Mouse (Mus musculus) hindlimb bud, embryonic 11.5 days (tissue): ENCODE measurements around the gene Gpr146.
A peak's percentile ranks its signal among the peaks of the same experiment; 100 is the strongest.

Experiments used
- DNase-seq: peaks from one replicate; pipeline ENCODE4 v3.0.0-alpha.2; 2012; ENCODE audit warnings: low read depth, low spot score; ENCODE audit errors: extremely low spot score

Gpr146 gene

DNA sequence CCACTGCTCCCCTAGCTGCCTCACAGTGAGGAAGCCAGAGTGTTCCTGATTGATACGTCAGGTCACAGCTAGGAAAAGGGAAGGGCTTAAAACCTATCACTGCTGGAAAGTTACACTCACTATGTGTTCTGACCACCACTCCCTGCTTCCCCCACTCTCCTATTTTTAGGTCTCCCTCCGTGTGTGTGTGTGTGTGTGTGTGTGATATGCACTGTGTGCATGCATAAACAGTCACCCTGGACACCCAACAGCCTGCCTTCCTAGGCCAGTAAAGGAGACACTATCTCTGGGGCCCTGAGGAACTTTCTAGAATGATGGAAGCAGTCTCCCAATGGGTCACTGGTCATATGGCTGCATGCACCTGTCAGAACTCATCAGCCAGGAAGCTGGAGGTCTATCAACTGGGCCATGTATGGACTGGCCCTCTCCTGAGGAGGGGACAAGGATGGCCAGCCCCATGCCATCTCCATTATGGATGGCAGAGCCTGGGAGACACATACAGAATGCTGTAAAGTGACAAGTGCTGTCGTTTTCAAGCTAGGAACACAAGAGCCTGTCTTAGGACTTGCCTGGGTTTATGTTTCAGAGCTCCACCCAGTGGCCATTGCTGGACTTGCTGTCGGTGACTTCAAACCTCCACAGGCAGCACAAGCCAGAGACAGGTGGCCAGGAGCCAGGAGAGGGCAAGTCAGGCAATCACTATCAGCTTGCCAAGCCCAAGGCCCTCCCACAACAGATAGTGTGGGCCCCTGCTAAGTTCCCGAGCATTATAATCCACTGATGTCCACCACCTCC is 20.7 kb downstream of the Gpr146 start:
- DNase-seq, result peak; percentile 57

DNA sequence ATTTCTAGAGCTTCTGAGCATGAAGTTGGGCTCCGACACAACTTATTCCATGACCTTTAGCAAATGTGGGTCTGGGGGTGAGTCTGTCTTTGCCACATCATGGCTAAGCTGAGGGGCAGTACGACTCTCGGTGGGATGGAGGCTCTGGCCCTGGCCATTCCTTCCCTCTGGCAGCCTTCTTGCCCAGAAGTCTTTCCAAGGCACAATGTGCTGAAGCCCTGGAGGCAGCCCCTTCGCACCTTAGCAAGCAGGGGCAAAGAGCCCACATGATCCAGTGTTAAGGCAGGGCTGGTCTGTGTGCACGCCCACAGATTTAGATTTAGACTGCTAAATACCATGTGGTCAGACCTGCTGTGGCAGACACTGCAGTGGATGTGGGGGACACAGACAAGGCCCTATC is 21.3 kb downstream of the Gpr146 start:
- DNase-seq, result no peak

DNA sequence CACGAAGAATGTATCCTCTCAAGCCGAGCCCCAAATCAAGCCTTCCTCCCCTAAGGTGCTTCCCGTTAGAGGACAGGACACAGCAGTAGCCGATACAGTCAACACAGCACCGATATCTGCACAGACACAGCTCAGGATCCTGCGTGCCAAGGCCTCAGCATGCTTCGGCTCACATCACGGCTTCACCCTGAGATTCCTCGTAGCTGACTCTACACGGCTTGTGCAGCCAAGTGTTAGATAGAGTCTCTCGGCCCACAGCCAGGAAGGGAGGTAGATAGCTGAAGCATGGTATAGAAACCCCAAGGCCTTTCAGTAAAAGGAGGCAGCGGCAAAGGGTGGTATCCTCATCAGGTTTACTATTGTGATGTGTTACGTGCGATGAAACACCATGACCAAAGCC is 22.5 kb downstream of the Gpr146 start:
- no peak for DNase-seq

DNA sequence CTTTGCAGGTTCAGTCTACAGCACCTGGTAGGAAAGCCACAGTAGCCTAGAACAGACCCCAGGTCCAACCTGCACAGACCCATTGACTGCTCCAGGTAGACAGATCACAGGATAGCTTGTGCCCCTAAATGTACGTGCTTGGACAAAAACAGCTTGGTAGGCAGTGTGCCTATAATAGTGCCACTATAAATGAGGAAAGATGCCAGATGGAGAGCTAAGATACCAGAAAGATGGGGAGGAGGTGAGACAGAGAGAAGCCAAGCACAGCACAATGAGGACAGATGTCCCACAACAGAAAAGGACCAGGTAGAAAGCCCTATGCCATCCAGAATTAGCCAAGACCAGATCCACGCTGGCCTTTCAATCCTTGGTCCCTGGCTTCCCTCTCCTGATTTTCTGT is 24.6 kb downstream of the Gpr146 start:
- no peak for DNase-seq

DNA sequence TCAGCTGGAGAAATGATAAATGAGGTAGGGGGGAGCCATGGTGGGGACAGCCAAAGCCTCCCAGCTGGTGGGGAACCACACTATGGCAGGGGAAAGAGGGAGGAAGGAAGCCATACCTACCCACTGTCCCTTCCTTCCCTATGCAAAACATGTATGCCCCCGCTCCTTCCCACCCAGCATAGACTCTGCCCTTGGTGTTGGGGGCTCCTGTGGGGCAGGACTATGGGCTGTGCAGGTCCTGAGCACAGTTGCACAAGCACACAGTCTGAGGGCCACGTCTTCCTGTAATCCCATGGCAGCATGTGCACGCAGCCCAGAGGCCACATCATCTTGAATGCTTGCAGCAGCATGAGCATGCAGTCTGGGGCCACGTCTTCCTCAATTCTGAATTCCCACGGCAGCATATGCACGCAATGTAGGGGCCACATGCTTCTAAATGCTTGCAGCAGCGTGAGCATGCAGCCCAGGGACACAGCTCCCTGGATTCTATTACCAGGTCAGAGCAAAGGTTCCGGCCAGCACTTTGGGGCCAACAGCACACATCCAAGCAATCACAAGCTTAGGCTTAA is 26.3 kb downstream of the Gpr146 start:
- DNase-seq, result no peak

DNA sequence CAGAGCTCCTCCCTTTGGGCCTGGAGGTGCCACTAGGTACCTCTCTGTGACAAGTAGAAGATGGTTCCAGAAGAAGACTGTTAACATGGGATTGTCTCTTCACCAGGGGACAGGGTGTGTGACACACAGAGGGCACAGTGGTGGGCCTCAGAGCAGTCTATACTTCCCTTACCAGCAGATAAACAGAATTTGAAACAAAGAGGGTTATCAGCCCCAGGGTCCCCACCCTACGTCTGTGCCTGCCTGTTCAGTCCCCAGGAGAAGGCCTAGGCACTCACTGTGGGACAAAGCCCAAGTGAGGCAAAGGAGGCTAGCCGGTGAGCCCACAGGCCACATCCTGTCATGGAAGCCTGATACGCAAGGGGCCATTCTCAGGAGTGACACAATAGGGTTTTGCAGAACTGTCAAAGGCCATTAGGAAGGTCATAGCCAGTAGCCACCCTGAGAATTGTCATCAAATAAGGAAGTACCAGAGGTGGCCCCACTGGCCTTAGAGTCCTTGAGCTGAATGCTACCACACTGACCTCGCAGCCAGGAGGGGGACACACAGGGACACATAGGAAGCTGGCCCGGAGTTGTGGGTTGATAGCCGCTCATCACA is 27.4 kb downstream of the Gpr146 start, which contains the start of gene C130050O18Rik:
C130050O18Rik (plus strand) TSS at position 480 of the 601 bp plus-strand sequence.
- DNase-seq, result no peak

DNA sequence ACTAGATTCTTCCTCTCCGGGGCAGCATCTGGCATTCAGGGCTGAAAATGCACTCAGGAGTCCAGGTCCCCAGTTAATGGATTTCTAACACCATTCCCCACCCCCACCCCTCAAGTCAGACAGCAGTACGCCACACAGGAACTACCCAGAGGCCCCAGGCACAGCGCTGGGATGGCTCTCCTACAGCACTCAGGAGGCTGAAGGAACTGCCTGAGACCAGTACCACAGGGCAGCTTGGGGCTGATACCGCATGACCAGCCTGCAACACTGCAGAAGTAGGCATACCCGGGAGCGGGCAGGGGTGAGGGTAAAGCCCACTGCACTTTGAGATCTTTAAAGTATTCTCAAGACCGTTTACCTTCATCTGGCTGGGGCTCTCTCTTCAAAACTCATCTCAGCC is 28.0 kb downstream of the Gpr146 start:
- DNase-seq, result no peak

DNA sequence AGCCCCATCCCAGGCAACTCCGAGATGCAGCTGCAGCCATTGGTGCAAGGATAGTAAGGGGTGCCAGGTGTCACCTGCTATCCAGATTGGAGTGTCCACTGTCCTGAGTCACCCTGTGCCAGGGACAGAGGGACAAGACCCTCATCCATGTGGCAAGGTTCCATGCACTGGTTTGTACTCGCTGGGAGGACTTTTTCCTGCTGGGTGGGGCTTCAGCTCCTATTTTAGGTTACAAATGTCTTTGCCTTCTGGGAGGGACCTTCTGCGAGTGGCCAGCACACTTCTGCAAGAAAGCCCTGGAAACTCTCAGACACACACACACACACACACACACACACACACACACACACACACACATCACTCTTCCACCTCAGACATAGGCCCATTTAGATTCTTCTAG is 28.5 kb downstream of the Gpr146 start:
- DNase-seq, result no peak

DNA sequence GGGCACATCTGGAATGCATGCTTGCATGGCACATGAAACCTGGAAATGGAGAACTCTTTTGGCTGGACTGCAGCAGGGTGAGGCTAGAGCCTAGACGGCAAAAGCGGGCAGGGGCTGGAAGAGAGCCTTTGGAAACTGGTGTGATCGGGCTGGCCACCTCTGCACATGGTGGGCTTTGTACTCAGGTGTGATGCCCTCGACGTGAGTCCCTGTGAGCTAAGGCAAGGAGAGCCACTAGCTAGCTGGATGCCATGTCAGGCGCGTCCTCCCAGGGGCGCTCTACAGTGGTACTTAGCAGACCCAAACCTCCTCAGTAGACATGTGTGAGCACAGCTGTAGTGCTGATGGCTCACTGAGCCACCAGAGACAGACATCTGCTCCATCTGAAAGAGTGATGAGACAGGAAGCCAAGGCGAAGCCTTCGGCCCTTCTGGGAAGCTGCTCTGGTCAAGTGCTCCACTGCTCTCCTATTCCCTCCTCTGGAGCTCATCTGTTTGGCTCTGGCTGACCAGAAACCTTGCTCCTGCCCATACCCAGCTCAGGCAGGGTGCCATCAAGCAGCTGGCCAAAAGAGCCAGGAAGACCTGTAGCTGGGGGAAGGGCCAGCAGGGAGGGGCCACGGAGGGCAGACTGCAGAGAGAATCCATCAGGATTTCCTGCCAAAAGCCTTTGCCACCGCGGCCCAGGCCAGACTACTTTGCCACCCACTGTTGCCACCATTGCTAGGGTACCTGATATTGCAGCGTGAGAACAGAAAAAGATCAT is 29.8 kb downstream of the Gpr146 start:
- no peak for DNase-seq

DNA sequence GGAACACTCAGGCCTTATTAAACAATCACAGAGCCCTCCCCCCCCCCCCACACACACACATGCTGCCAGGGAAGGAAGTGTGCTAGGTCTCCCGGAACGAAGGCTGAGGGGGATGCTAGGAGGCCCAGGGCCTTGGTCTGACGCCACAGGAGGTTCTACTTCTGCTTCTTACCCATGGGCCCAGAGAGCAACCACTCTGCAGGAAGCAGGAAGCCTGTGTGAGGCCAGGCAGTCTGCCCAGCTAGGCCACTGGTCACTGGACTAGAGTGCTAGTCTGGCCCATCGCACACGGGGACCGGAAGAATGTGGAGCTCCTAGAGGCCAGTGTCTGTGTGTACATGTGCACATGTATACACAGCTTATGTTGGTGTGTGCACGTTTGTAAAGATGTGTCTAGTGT is 31.0 kb downstream of the Gpr146 start:
- no peak for DNase-seq

DNA sequence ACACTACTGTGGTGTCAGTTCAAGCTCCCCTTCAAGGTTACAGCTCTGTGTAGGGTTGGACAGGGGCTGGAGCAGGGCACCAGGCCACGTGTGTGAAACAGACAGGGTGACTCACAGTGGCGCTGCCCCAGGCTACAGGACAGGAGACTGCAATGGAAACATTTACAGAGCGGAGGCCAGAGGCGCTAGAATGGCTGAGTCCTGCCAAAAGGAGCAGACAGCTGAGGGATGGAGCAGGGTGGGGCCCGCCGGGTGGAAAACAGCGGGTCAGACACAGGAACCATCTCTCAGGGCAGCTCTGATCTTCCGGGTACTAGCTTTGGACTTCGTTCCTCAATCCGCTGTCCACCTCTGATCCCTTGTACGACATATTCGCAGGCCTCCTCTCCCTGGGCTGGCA is 31.9 kb downstream of the Gpr146 start:
- no peak for DNase-seq

DNA sequence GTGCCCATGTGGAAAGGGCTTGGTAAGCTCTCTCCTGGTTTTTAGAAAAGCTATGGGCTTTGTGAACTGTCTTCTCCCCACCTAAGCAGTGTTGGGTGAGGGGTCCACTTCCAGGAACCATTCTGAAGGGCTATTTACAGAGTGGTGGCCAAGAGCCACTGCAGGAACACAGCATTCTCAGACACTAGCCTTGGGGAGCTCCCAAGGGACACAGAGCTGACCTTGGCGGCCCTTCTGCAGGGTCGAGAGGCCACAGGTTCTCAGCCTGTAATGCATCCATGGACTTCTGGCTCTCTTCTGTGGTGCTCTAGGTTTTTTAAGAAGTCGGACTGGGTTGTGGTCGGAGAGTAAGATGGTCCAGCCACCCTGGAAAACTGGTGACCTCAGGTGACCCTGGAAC is 32.6 kb downstream of the Gpr146 start:
- no peak for DNase-seq

DNA sequence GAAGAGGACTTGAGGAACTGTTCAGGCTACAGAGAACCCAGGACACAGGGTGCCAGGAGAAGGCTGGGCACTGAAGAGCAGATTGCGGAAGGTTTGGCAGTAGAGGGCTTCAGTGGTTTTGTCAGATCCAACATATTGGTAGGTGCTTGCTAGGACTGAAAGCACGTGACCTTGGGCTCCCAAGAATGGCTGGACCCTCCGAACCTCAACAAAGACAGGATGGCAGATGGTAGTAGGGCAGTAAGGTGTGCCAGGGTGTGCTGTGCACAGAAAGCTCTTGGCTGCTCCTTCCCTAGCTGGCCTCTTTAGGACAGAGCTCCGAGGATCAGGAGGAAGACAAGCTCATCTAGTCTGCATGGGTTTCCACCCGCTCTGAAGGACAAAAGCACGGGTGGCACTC is 33.6 kb downstream of the Gpr146 start:
- DNase-seq, result no peak

DNA sequence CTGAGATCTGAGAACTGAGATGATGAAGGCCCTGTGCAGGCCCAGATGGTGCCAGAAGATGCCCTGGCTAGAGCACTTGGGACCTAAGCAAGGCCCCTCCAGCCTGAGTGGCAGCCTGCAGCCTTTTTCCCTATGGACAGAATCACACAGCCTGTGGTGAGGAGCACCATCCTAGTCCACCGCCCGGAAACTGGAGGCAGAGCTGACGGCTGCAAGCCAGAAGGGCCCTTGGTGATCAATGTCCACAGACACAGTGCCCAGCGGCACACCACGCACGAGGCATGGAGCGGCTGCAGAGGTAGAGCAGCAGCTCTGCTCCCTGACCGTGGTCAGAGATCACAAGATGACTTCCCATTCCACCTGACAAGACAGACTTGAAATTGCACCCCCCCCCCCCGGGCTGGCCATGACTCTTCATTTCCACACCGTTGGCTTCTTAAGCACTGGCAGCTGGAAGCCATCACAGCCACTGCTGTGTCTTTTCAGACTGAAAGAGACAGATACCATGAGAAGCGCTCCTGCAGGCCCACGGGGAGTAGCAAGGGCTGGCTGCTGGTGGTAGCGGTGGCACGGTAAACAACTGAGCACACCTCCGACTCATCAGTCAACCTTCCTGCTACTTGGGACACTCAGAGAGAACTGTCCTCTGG is 34.3 kb downstream of the Gpr146 start:
- DNase-seq, result no peak

DNA sequence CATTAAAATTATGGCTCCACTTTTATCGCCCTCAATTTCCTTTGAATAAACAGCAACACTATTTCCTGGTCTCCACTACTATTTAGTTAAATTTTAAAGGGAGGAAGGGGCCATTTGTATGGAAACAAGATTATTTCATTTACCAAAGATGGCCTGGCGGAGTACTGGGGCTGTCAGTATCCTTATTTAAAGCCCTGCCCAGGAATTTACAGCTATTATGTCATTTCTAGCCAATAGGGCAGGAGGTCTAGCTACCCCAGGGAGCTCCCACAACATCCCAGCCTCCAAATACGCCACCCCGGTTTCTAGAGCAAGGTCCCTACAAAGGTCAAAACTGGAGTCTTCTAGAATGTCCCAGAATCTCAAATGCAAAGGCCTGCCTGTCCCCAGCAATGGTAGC is 36.0 kb downstream of the Gpr146 start:
- DNase-seq, result no peak

DNA sequence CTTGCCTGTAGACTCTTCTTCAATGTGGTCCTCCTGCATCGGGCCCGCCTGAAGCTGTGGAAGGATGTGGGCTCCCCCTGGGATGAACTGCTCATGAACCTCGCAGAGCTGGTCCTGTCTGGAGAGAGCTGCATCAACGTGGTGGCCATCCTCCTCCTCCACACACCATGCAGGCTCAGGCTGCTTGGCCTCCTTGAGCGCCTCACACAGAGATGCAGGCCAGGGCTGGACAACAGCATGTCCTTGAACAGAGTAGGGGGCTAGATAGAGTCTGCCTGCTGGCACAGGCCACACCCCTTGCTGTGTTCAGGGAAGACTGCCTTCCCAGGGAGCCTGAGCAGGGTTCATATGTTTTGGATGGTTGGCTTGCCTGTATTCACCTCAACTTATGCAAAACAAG is 37.5 kb downstream of the Gpr146 start:
- no peak for DNase-seq

DNA sequence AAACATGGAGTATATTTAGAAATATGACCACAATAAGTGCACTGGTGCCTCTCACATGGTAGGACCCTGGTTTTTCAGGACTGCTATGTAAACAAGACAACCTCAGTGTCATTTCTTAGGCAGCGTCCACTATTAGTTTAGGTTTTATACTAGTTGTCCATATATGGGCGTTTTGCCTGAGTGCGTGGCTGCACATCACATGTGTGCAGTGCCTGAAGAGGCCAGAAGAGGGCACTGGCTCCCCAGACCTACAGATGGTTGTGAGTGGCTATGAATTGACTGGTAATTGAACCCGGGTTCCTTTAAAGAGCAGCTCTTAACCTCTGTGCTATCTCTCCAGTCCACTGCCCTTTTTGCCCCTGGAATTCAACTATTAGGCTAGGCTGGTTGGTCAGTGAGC is 39.4 kb downstream of the Gpr146 start:
- DNase-seq, result no peak

DNA sequence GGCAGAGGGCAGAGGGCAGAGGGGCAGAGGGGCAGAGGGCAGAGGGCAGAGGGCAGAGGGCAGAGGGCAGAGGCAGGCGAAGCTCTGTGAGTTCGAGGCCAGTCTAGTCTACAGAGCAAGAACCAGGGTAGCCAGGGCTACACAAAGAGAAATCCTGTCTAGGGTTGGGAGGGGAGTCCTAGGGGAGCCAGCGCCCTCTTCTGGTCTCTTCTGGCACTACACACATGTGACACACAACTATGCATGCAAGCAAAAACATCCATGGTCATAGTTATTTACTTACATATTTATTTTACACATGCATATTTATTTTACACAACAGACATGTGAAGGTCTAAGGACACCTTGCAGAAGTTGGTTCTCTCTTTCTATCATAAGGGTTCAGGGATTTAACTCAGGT is 40.0 kb downstream of the Gpr146 start:
- no peak for DNase-seq

DNA sequence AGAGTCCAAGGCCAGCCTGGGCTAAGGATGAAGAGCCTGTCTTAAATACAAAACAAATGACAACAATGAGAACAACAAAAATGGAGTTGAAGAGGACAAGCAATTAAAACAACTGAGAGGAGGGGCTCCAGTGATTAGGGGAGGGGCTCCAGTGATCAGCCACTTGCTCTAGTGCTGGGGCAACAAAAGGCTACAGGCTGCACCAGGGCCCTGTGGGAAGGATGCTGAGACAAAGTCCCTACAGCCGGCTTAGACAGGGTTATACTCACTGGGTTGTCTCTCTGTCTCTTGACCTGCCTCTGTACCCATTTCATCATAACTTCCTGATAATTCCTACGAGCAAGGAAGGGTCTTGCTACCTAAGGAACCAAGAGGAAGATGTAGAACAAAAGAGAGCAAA is 40.6 kb downstream of the Gpr146 start:
- DNase-seq, result no peak

DNA sequence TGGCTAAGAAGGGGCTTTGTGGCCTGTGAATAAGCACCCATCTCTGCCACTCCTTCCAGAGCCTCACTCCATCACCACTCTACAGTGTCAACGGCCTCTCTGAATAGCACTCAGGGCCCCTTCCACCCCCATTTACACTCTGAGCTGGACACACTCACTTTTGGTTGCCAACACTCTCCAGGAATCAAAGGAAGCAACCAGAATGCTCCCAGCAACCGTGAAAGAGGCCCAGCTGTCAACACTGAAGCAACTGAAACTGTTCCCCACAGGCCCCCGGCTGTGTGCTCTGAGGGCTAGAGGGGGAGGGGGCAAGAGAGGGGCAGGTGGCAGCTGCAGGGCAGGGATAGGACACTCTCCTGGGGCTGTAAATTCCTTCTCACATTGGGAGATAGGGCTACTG is 41.1 kb downstream of the Gpr146 start:
- DNase-seq, result no peak
